Mouse (Mus musculus): ENCODE measurements around the gene Dnm2. TPM values are rescaled to one million over a fixed set of nuclear protein-coding genes. Genes with fewer than 3 reads are reported as not detected.

Dnm2 gene
- polyA plus RNA-seq, 1 experiment from 2014 or later, result 50.0 TPM

DNA sequence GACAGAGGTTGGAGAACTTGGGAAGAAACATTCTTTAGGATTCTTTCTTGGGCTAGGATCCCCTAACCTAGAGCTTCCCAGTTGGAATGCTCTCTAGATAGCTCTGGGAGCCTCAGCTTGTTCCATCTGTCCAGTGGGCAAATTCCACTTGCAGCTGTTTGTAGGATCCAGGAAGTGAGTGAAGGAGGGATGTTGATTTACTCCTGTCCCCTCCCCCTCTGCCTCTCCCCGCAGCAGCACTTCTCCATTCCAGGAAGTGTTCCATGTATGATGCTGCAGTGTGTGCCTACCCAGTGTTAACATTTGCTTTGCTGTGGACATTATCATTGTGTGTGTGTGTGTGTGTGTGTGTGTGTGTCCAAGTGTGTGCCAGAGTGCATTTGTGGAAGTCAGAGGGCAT lies 1.3 kb downstream of the Dnm2 start:
- 4% methylated on average over 1 of the region's 1 CpGs for WGBS (ENCODE audit: insufficient replicate concordance)
- Histone ChIP-seq H3K4me2 (ENCODE audit: low read depth, low read length) (peak overlapping the region; percentile 75), H3K4me3 (ENCODE audit: low read depth, low read length) (peak overlapping the region; percentile 95), H3K4me1 (ENCODE audit: control insufficient read depth, low read depth, low read length) (peaks cover 26% of the 10 kb centered on the region), H3K9ac (ENCODE audit: low read depth, low read length) (peak overlapping the region; percentile 98), H3K27me3 (ENCODE audit: control insufficient read depth, insufficient read depth, low read depth, low read length) (no peaks in the 10 kb centered on the region), H3K9me3 (replicated peaks; ENCODE audit: control insufficient read depth, low read length) (no peaks in the 10 kb centered on the region), H3K36me3 (ENCODE audit: control insufficient read depth, insufficient read depth) (no peaks in the 10 kb centered on the region), H3K27ac (ENCODE audit: low read length) (peak overlapping the region; percentile 94)
- no peak for ATAC-seq (ENCODE audit: low read depth)

DNA sequence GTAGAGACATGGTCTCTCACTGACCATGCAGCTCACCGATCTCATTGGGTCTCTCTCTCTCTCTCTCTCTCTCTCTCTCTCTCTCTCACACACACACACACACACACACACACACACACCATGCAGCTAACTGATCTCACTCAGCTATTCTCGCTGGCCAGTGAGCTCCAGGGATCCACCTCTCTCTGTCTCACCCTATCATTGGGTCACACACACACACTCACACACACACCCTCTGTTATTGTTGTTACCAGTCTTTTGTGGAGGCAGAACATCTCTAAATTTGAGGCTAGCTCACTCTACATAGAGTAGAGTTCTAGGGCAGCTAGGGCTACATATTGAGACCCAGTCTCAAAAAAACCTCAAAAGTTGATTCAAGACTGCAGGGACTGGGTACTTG lies 1.8 kb downstream of the Dnm2 start:
- H3K9ac ChIP-seq (ENCODE audit: low read depth, low read length), result peak overlapping the region; percentile 3; the same call in 1 of the 2 replicates
- H3K27me3 ChIP-seq (ENCODE audit: control insufficient read depth, insufficient read depth, low read depth, low read length), result no peaks in the 10 kb centered on the region
- H3K4me3 ChIP-seq (ENCODE audit: low read depth, low read length), result peak overlapping the region; percentile 95
- WGBS (ENCODE audit: insufficient replicate concordance), result 22% methylated on average over 2 of the region's 2 CpGs
- no peak for ATAC-seq (ENCODE audit: low read depth)
- H3K36me3 ChIP-seq (ENCODE audit: control insufficient read depth, insufficient read depth), result no peaks in the 10 kb centered on the region
- no peak overlapping the region; the same call in 1 of the 2 replicates for H3K27ac ChIP-seq (ENCODE audit: low read length)
- peaks cover 26% of the 10 kb centered on the region for H3K4me1 ChIP-seq (ENCODE audit: control insufficient read depth, low read depth, low read length)
- H3K4me2 ChIP-seq (ENCODE audit: low read depth, low read length), result peak overlapping the region; percentile 75
- H3K9me3 ChIP-seq (replicated peaks; ENCODE audit: control insufficient read depth, low read length), result no peaks in the 10 kb centered on the region

- no peaks in the 10 kb centered on the region for H3K36me3 ChIP-seq (ENCODE audit: control insufficient read depth, insufficient read depth)
- 82% methylated on average over 2 of the region's 2 CpGs for WGBS (ENCODE audit: insufficient replicate concordance)
- no peak overlapping the region for H3K27ac ChIP-seq (ENCODE audit: low read length)
- no peak overlapping the region for H3K4me3 ChIP-seq (ENCODE audit: low read depth, low read length)
- no peaks in the 10 kb centered on the region for H3K9me3 ChIP-seq (replicated peaks; ENCODE audit: control insufficient read depth, low read length)
- H3K4me1 ChIP-seq (ENCODE audit: control insufficient read depth, low read depth, low read length), result peaks cover 26% of the 10 kb centered on the region
- ATAC-seq (ENCODE audit: low read depth), result no peak
- H3K4me2 ChIP-seq (ENCODE audit: low read depth, low read length), result no peak overlapping the region
- no peaks in the 10 kb centered on the region for H3K27me3 ChIP-seq (ENCODE audit: control insufficient read depth, insufficient read depth, low read depth, low read length)
- H3K9ac ChIP-seq (ENCODE audit: low read depth, low read length), result no peak overlapping the region
These were observed 3.1 kb downstream of the Dnm2 start for GRCm38 (mm10) chr9:21427773-21428172.

DNA sequence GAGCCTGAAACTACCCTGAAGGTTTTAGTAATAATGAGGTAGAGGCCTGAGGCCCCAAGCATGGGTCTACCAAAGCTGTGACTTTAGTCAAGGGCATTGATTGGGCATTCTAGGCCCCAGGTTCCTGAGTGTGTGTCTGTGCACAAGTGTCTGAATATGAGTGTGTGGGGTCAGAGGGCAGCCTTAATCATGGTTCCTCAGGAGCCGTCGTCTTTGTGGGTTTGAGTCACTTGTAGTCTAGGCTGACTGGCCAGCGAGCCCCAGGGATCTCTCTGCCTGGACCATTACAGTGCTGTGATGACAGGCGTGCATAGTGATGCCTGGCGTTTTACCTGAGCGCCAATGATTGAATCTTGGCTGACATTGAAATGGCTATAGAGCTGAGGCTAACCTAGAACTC lies 3.5 kb downstream of the Dnm2 start:
- 83% methylated on average over 6 of the region's 6 CpGs for WGBS (ENCODE audit: insufficient replicate concordance)
- ATAC-seq (ENCODE audit: low read depth), result no peak
- no peaks in the 10 kb centered on the region for H3K27me3 ChIP-seq (ENCODE audit: control insufficient read depth, insufficient read depth, low read depth, low read length)
- H3K27ac ChIP-seq (ENCODE audit: low read length), result no peak overlapping the region
- no peak overlapping the region for H3K4me3 ChIP-seq (ENCODE audit: low read depth, low read length)
- H3K9ac ChIP-seq (ENCODE audit: low read depth, low read length), result no peak overlapping the region
- no peaks in the 10 kb centered on the region for H3K36me3 ChIP-seq (ENCODE audit: control insufficient read depth, insufficient read depth)
- H3K9me3 ChIP-seq (replicated peaks; ENCODE audit: control insufficient read depth, low read length), result no peaks in the 10 kb centered on the region
- H3K4me1 ChIP-seq (ENCODE audit: control insufficient read depth, low read depth, low read length), result peaks cover 26% of the 10 kb centered on the region
- no peak overlapping the region for H3K4me2 ChIP-seq (ENCODE audit: low read depth, low read length)

DNA sequence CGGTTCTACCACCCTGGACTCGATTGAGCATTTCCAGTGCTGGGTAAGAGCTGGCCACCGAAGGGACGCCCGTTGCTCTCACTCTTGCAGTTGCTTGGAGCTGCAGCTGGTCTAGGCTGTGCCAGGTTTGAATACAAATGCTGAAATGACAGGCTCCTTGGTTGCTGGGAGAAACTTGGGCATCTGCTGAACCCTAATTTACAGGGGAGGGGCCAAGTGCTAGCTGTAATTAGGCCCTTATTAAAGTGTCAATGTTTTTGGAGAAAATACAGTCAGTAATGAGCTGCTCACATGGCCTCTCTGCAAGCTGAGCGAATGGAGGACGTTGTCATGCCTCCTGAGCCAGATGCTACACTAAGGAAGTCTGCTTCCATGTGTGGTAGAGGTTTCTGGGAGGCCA lies 6.0 kb downstream of the Dnm2 start:
- no peak overlapping the region for H3K4me2 ChIP-seq (ENCODE audit: low read depth, low read length)
- 75% methylated on average over 7 of the region's 7 CpGs for WGBS (ENCODE audit: insufficient replicate concordance)
- no peak overlapping the region for H3K4me3 ChIP-seq (ENCODE audit: low read depth, low read length)
- H3K36me3 ChIP-seq (ENCODE audit: control insufficient read depth, insufficient read depth), result no peaks in the 10 kb centered on the region
- H3K9ac ChIP-seq (ENCODE audit: low read depth, low read length), result no peak overlapping the region
- peaks cover 25% of the 10 kb centered on the region for H3K4me1 ChIP-seq (ENCODE audit: control insufficient read depth, low read depth, low read length)
- H3K9me3 ChIP-seq (replicated peaks; ENCODE audit: control insufficient read depth, low read length), result no peaks in the 10 kb centered on the region
- no peak overlapping the region for H3K27ac ChIP-seq (ENCODE audit: low read length)
- no peak for ATAC-seq (ENCODE audit: low read depth)
- H3K27me3 ChIP-seq (ENCODE audit: control insufficient read depth, insufficient read depth, low read depth, low read length), result no peaks in the 10 kb centered on the region

GRCm38 (mm10) chr9:21432066-21432465 lies 7.4 kb downstream of the Dnm2 start:
- no peak for ATAC-seq (ENCODE audit: low read depth)
- H3K4me1 ChIP-seq (ENCODE audit: control insufficient read depth, low read depth, low read length), result peaks cover 25% of the 10 kb centered on the region
- no peak overlapping the region for H3K4me2 ChIP-seq (ENCODE audit: low read depth, low read length)
- no peaks in the 10 kb centered on the region for H3K36me3 ChIP-seq (ENCODE audit: control insufficient read depth, insufficient read depth)
- no peak overlapping the region for H3K4me3 ChIP-seq (ENCODE audit: low read depth, low read length)
- no peaks in the 10 kb centered on the region for H3K9me3 ChIP-seq (replicated peaks; ENCODE audit: control insufficient read depth, low read length)
- H3K27me3 ChIP-seq (ENCODE audit: control insufficient read depth, insufficient read depth, low read depth, low read length), result no peaks in the 10 kb centered on the region
- no peak overlapping the region for H3K27ac ChIP-seq (ENCODE audit: low read length)
- 83% methylated on average over 7 of the region's 7 CpGs for WGBS (ENCODE audit: insufficient replicate concordance)
- no peak overlapping the region for H3K9ac ChIP-seq (ENCODE audit: low read depth, low read length)

- Histone ChIP-seq H3K9ac (ENCODE audit: low read depth, low read length) (no peak overlapping the region), H3K36me3 (ENCODE audit: control insufficient read depth, insufficient read depth) (no peaks in the 10 kb centered on the region), H3K4me1 (ENCODE audit: control insufficient read depth, low read depth, low read length) (peaks cover 30% of the 10 kb centered on the region), H3K9me3 (replicated peaks; ENCODE audit: control insufficient read depth, low read length) (no peaks in the 10 kb centered on the region), H3K27me3 (ENCODE audit: control insufficient read depth, insufficient read depth, low read depth, low read length) (no peaks in the 10 kb centered on the region), H3K4me2 (ENCODE audit: low read depth, low read length) (no peak overlapping the region), H3K27ac (ENCODE audit: low read length) (no peak overlapping the region), H3K4me3 (ENCODE audit: low read depth, low read length) (no peak overlapping the region)
- WGBS (ENCODE audit: insufficient replicate concordance), result 86% methylated on average over 8 of the region's 8 CpGs
- ATAC-seq (ENCODE audit: low read depth), result no peak
These were observed 9.1 kb downstream of the Dnm2 start for GRCm38 (mm10) chr9:21433766-21434165.

DNA sequence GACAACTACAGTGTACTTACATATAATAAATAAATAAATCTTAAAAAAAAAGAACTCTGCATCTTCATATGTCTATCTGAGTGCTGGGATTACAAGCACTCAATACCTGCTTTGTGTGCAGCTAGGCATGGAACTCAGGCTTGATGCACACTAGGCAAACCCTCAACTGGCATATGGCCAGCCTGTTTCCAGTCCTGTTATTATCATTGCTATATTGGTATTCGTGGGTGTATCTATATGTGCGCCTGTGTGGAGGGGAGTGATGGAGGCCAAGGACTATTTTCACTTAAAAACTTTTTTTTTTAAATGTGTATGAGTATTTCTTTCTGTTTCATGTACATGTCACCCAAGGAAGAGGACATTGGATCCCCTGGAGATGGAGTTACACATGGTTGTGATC lies 9.7 kb downstream of the Dnm2 start:
- H3K4me2 ChIP-seq (ENCODE audit: low read depth, low read length), result no peak overlapping the region
- ATAC-seq (ENCODE audit: low read depth), result no peak
- H3K27me3 ChIP-seq (ENCODE audit: control insufficient read depth, insufficient read depth, low read depth, low read length), result no peaks in the 10 kb centered on the region
- no peaks in the 10 kb centered on the region for H3K9me3 ChIP-seq (replicated peaks; ENCODE audit: control insufficient read depth, low read length)
- H3K4me3 ChIP-seq (ENCODE audit: low read depth, low read length), result no peak overlapping the region
- no peak overlapping the region for H3K9ac ChIP-seq (ENCODE audit: low read depth, low read length)
- peaks cover 33% of the 10 kb centered on the region for H3K4me1 ChIP-seq (ENCODE audit: control insufficient read depth, low read depth, low read length)
- no peak overlapping the region for H3K27ac ChIP-seq (ENCODE audit: low read length)
- H3K36me3 ChIP-seq (ENCODE audit: control insufficient read depth, insufficient read depth), result no peaks in the 10 kb centered on the region
- 69% methylated on average over 2 of the region's 2 CpGs for WGBS (ENCODE audit: insufficient replicate concordance)

- no peak overlapping the region for H3K27ac ChIP-seq (ENCODE audit: low read length)
- no peaks in the 10 kb centered on the region for H3K27me3 ChIP-seq (ENCODE audit: control insufficient read depth, insufficient read depth, low read depth, low read length)
- no peak overlapping the region for H3K4me2 ChIP-seq (ENCODE audit: low read depth, low read length)
- no peak for ATAC-seq (ENCODE audit: low read depth)
- WGBS (ENCODE audit: insufficient replicate concordance), result 26% methylated on average over 7 of the region's 7 CpGs
- H3K9me3 ChIP-seq (replicated peaks; ENCODE audit: control insufficient read depth, low read length), result no peaks in the 10 kb centered on the region
- no peak overlapping the region for H3K9ac ChIP-seq (ENCODE audit: low read depth, low read length)
- H3K4me3 ChIP-seq (ENCODE audit: low read depth, low read length), result no peak overlapping the region
- H3K36me3 ChIP-seq (ENCODE audit: control insufficient read depth, insufficient read depth), result no peaks in the 10 kb centered on the region
- H3K4me1 ChIP-seq (ENCODE audit: control insufficient read depth, low read depth, low read length), result peaks cover 31% of the 10 kb centered on the region
These were observed 11.3 kb downstream of the Dnm2 start for GRCm38 (mm10) chr9:21435777-21436635.
